Mouse (Mus musculus): ENCODE measurements around the gene Slc12a6.

- TF ChIP-seq MAFK (IDR thresholded peaks at IDR 0.05; ENCODE audit: insufficient read depth, low read depth, low read length) (no peak), HCFC1 (IDR thresholded peaks at IDR 0.05; ENCODE audit: borderline replicate concordance, insufficient read depth, low read length) (no peak), ZC3H11A (IDR thresholded peaks at IDR 0.05; ENCODE audit: borderline replicate concordance, low read depth, low read length) (no peak)
Measured at GRCm38 (mm10) chr2:112276870-112277269, 11.2 kb downstream of the Slc12a6 start.

Data from ES-E14 (cell line).